In the genomic region with DNA sequence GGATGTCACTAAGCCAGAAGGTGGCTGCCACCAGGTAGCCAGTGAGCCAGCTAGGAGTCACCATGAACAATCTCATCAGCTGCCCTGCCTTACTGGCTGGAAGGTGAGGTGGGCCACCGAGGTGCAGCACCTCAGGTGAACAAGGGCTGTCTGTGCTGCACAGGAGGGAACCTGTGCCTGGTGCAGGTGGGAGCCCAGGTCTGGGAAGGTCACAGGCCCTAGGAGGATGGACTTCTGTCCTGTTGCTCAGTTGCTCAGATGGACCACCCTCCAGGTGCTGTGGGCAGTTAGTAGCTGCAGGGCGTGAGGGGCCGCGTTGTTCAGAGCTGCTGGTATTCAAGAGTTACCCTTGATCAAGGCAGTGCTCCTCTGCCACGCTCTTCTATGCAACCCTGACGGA, we compare ENCODE assay signal across 24 mouse cellular contexts. TPM values are rescaled to one million over a fixed set of nuclear protein-coding genes. Genes with fewer than 3 reads are reported as not detected.
DNase-seq lines count a peak whose midpoint lies in the region; ATAC-seq and TF ChIP-seq lines count a peak whose summit lies in the region.
"Had no signal": no experiment of that assay in that cellular context is flagged by ENCODE, and none has a peak within 500 bp of the region (broad histone marks: within the 10 kb centered on the region; RNA-seq: fewer than 3 reads in every experiment).

No protein-coding gene starts in this region.

- ATAC-seq in forebrain, embryonic 13.5 days = 0 out of 2 replicates have a peak, but pooled peaks have one; percentile 29
- no peak for ATAC-seq in forebrain, embryonic 11.5 days (replicated peaks; ENCODE audit: low FRiP score)
- ATAC-seq in limb, embryonic 14.5 days (ENCODE audit: low FRiP score, low read depth) = peak; percentile 23; the same call in 1 of the 2 replicates
- ATAC-seq in erythroid progenitor cell, adult 5-6 weeks (replicated peaks; ENCODE audit: low FRiP score, poor library complexity, severe bottlenecking) = no peak
- ATAC-seq: forebrain, embryonic 14.5 days; forebrain, embryonic 16.5 days had no signal

- 89% methylated on average over 6 of the region's 6 CpGs for WGBS in forebrain, embryonic 13.5 days
- WGBS in forebrain, embryonic 11.5 days = 86% methylated on average over 6 of the region's 6 CpGs
- 83% methylated on average over 6 of the region's 6 CpGs for WGBS in limb, embryonic 14.5 days
- WGBS in limb, embryonic 10.5 days = 86% methylated on average over 6 of the region's 6 CpGs

- no peak overlapping the region for H3K4me2 ChIP-seq in forebrain, embryonic 13.5 days
- no peak overlapping the region for H3K4me2 ChIP-seq in forebrain, embryonic 11.5 days (ENCODE audit: low read depth, low read length, severe bottlenecking)
- no peak overlapping the region for H3K4me2 ChIP-seq in limb, embryonic 14.5 days (replicated peaks; ENCODE audit: low read depth, low read length, severe bottlenecking)
- H3K4me2 ChIP-seq: embryonic facial prominence, embryonic 12.5 days had no signal

- no peaks in the 10 kb centered on the region for H3K27me3 ChIP-seq in forebrain, embryonic 13.5 days
- no peaks in the 10 kb centered on the region for H3K27me3 ChIP-seq in forebrain, embryonic 11.5 days (ENCODE audit: control insufficient read depth, insufficient read depth, low read length)
- no peaks in the 10 kb centered on the region for H3K27me3 ChIP-seq in limb, embryonic 14.5 days (ENCODE audit: control insufficient read depth, insufficient read depth, low read length)
- H3K27me3 ChIP-seq in limb, embryonic 10.5 days (ENCODE audit: low read depth, poor library complexity, severe bottlenecking) = no peaks in the 10 kb centered on the region; the same call in 1 of the 2 replicates
- no peaks in the 10 kb centered on the region for H3K27me3 ChIP-seq in MEL (ENCODE audit: control insufficient read depth in 1 of 2, insufficient read depth in 2 of 2, low read length in 2 of 2)
- H3K27me3 ChIP-seq: embryonic facial prominence, embryonic 12.5 days had no signal

- no peak for TF ChIP-seq CTCF in MEL (IDR thresholded peaks at IDR 0.05 in 2 of 3, conservative IDR thresholded peaks at IDR 0.05 in 1 of 3; ENCODE audit: control insufficient read depth in 1 of 3, insufficient read depth in 1 of 3, low read depth in 2 of 3, low read length in 3 of 3, poor library complexity in 1 of 3, severe bottlenecking in 1 of 3)

- no peak for TF ChIP-seq RAD21 in MEL (IDR thresholded peaks at IDR 0.05; ENCODE audit: low read depth, low read length)

- TF ChIP-seq EP300 in MEL (IDR thresholded peaks at IDR 0.05; ENCODE audit: low read depth in 1 of 2, low read length in 2 of 2) = no peak

- no peak overlapping the region for H3K9ac ChIP-seq in forebrain, embryonic 13.5 days
- no peak overlapping the region for H3K9ac ChIP-seq in forebrain, embryonic 11.5 days (ENCODE audit: low read length)
- H3K9ac ChIP-seq in limb, embryonic 14.5 days (ENCODE audit: low read depth, low read length, severe bottlenecking) = no peak overlapping the region
- H3K9ac ChIP-seq in MEL (ENCODE audit: control insufficient read depth, low read depth, low read length, poor library complexity, severe bottlenecking) = peak overlapping the region; percentile 6; the same call in 1 of the 2 replicates
- H3K9ac ChIP-seq: embryonic facial prominence, embryonic 12.5 days had no signal

- H3K27ac ChIP-seq in forebrain, embryonic 13.5 days = no peak overlapping the region
- H3K27ac ChIP-seq in forebrain, embryonic 11.5 days (ENCODE audit: low read depth, low read length) = no peak overlapping the region
- H3K27ac ChIP-seq in limb, embryonic 14.5 days (replicated peaks; ENCODE audit: low read depth, low read length) = no peak overlapping the region
- no peak overlapping the region for H3K27ac ChIP-seq in limb, embryonic 10.5 days
- peak overlapping the region; percentile 48 for H3K27ac ChIP-seq in MEL (ENCODE audit: control insufficient read depth, low read depth, low read length)
- H3K27ac ChIP-seq: embryonic facial prominence, embryonic 10.5 days; embryonic facial prominence, embryonic 12.5 days; forebrain, embryonic 10.5 days had no signal

- H3K79me2 ChIP-seq in MEL (ENCODE audit: control insufficient read depth, insufficient read depth, low read length, poor library complexity) = no peaks in the 10 kb centered on the region

- peaks cover 90% of the 10 kb centered on the region for H3K36me3 ChIP-seq in forebrain, embryonic 13.5 days (ENCODE audit: poor library complexity, severe bottlenecking)
- peaks cover 7% of the 10 kb centered on the region for H3K36me3 ChIP-seq in forebrain, embryonic 11.5 days (ENCODE audit: control insufficient read depth, insufficient read depth, low read length)
- no peaks in the 10 kb centered on the region for H3K36me3 ChIP-seq in limb, embryonic 14.5 days (ENCODE audit: control insufficient read depth, insufficient read depth, low read length)
- no peaks in the 10 kb centered on the region for H3K36me3 ChIP-seq in limb, embryonic 10.5 days
- H3K36me3 ChIP-seq in MEL (ENCODE audit: control insufficient read depth in 1 of 2, insufficient read depth in 2 of 2, low read length in 2 of 2) = peaks cover 0 to 2% of the 10 kb centered on the region in 2 experiments; a peak in 1 of 4 replicates
- H3K36me3 ChIP-seq: embryonic facial prominence, embryonic 12.5 days; G1E had no signal

- H3K4me1 ChIP-seq in forebrain, embryonic 13.5 days = no peaks in the 10 kb centered on the region
- H3K4me1 ChIP-seq in forebrain, embryonic 11.5 days (replicated peaks; ENCODE audit: control insufficient read depth, insufficient read depth, low read length) = no peaks in the 10 kb centered on the region
- H3K4me1 ChIP-seq in limb, embryonic 14.5 days (ENCODE audit: control insufficient read depth, insufficient read depth, low read length) = no peaks in the 10 kb centered on the region
- H3K4me1 ChIP-seq in limb, embryonic 10.5 days = 0 out of 2 replicates have a peak, but pooled peaks cover 3% of the 10 kb centered on the region
- H3K4me1 ChIP-seq in MEL (ENCODE audit: control insufficient read depth in 1 of 2, insufficient read depth in 2 of 2, low read length in 2 of 2) = peaks cover 4 to 13% of the 10 kb centered on the region in 2 experiments
- H3K4me1 ChIP-seq: embryonic facial prominence, embryonic 12.5 days; forebrain, embryonic 10.5 days had no signal

- DNase-seq in forebrain, embryonic 11.5 days (ENCODE audit: low spot score) = no peak
- DNase-seq in limb, embryonic 14.5 days (ENCODE audit: low spot score) = no peak
- no peak for DNase-seq in limb, embryonic 10.5 days (ENCODE audit: low spot score)
- DNase-seq in MEL (ENCODE audit: low read depth, low spot score) = no peak
- DNase-seq: adrenal gland, adult 2 months; adrenal gland, postnatal 25 days; cerebellum, adult 11-12 months; cerebellum, adult 2 months; cerebellum, adult 9-10 months had no signal

- H3K4me3 ChIP-seq in forebrain, embryonic 13.5 days = no peak overlapping the region
- H3K4me3 ChIP-seq in forebrain, embryonic 11.5 days (ENCODE audit: low read depth, low read length) = no peak overlapping the region
- no peak overlapping the region for H3K4me3 ChIP-seq in limb, embryonic 14.5 days (replicated peaks; ENCODE audit: low read length)
- no peak overlapping the region for H3K4me3 ChIP-seq in limb, embryonic 10.5 days
- H3K4me3 ChIP-seq in MEL (ENCODE audit: control insufficient read depth in 1 of 2, insufficient read depth in 1 of 2, low read depth in 2 of 2, low read length in 2 of 2) = peak overlapping the region; percentile 13 to 44; a peak in 2 of 4 replicates
- H3K4me3 ChIP-seq: embryonic facial prominence, embryonic 10.5 days; embryonic facial prominence, embryonic 12.5 days; forebrain, embryonic 10.5 days had no signal

- TF ChIP-seq POLR2A in limb, embryonic 14.5 days (IDR thresholded peaks at IDR 0.05; ENCODE audit: borderline replicate concordance, extremely low read depth, insufficient read depth, insufficient read length) = no peak
- no peak for TF ChIP-seq POLR2A in MEL (IDR thresholded peaks at IDR 0.05; ENCODE audit: control insufficient read depth in 1 of 2, insufficient read depth in 1 of 2, low read depth in 1 of 2, low read length in 2 of 2, poor library complexity in 1 of 2)

- H3K9me3 ChIP-seq in forebrain, embryonic 13.5 days (replicated peaks) = peaks cover 6% of the 10 kb centered on the region; the same call in 1 of the 2 replicates
- no peaks in the 10 kb centered on the region; the same call in 1 of the 2 replicates for H3K9me3 ChIP-seq in forebrain, embryonic 11.5 days (ENCODE audit: control insufficient read depth, low read length)
- H3K9me3 ChIP-seq in limb, embryonic 14.5 days (ENCODE audit: control insufficient read depth, low read length) = no peaks in the 10 kb centered on the region
- H3K9me3 ChIP-seq in limb, embryonic 10.5 days (replicated peaks) = no peaks in the 10 kb centered on the region; the same call in 1 of the 2 replicates
- H3K9me3 ChIP-seq in MEL (replicated peaks; ENCODE audit: insufficient read depth, low read length) = no peaks in the 10 kb centered on the region
- H3K9me3 ChIP-seq: G1E had no signal

RNA-seq across cellular contexts. Expression of a gene that starts 13.8 kb away (rescaled TPM):
- 44.5 and 54.2 TPM in 2 replicates for polyA plus RNA-seq in forebrain, embryonic 13.5 days (2015; fragmentation: Nextera tagmentation; extraction: Ambion mirVana)
- polyA plus RNA-seq in forebrain, embryonic 11.5 days (2014; fragmentation: Nextera tagmentation; extraction: Ambion mirVana) = 20.9 and 23.2 TPM in 2 replicates
- polyA plus RNA-seq in limb, embryonic 14.5 days (2012; rRNA removed) = 0.67 and 0.74 TPM in 2 replicates
- polyA plus RNA-seq in limb, embryonic 14.5 days (2014; fragmentation: Nextera tagmentation; extraction: Ambion mirVana) = 0.25 TPM in 1 of 2 replicates, not detected in the other
- 0.06 TPM in 1 of 2 replicates, not detected in the other for polyA plus RNA-seq in limb, embryonic 10.5 days (2016; fragmentation: Nextera tagmentation; extraction: Ambion mirVana)
- 0.19 and 0.20 TPM in 2 replicates for total RNA-seq in MEL (2012; rRNA removed)
- under 1 TPM in 1 of 2 experiments, not detected in 1; 0.33 TPM for polyA plus RNA-seq in MEL (2012; ENCODE audit: insufficient read depth in 1 of 2, insufficient read length in 2 of 2, low read depth in 1 of 2, low replicate concordance in 2 of 2, missing spikeins in 1 of 2)
- total RNA-seq in erythroid progenitor cell, adult 5-6 weeks (2015; ENCODE audit: low replicate concordance) = not detected in 2 replicates
- total RNA-seq in erythroid progenitor cell, adult 5-6 weeks (2017; ENCODE audit: low replicate concordance) = 8.3 TPM in 1 of 2 replicates, not detected in the other
- polyA plus RNA-seq: G1E had no signal

RNA-seq across cellular contexts. Expression of a gene that starts 15.0 kb away (rescaled TPM):
- polyA plus RNA-seq in forebrain, embryonic 13.5 days (2015; fragmentation: Nextera tagmentation; extraction: Ambion mirVana) = not detected in 2 replicates
- not detected in 2 replicates for polyA plus RNA-seq in forebrain, embryonic 11.5 days (2014; fragmentation: Nextera tagmentation; extraction: Ambion mirVana)
- polyA plus RNA-seq in limb, embryonic 14.5 days (2012; rRNA removed) = 0.31 and 0.43 TPM in 2 replicates
- 0.64 and 0.87 TPM in 2 replicates for polyA plus RNA-seq in limb, embryonic 14.5 days (2014; fragmentation: Nextera tagmentation; extraction: Ambion mirVana)
- polyA plus RNA-seq in limb, embryonic 10.5 days (2016; fragmentation: Nextera tagmentation; extraction: Ambion mirVana) = not detected in 2 replicates
- not detected in 2 replicates for total RNA-seq in MEL (2012; rRNA removed)
- not detected for polyA plus RNA-seq in MEL (2012; ENCODE audit: insufficient read depth in 1 of 2, insufficient read length in 2 of 2, low read depth in 1 of 2, low replicate concordance in 2 of 2, missing spikeins in 1 of 2)
- not detected in 2 replicates for total RNA-seq in erythroid progenitor cell, adult 5-6 weeks (2015; ENCODE audit: low replicate concordance)
- not detected in 2 replicates for total RNA-seq in erythroid progenitor cell, adult 5-6 weeks (2017; ENCODE audit: low replicate concordance)
- total RNA-seq: adrenal gland, adult 2 months; adrenal gland, postnatal 25 days; CH12.LX; G1E had no signal
- polyA plus RNA-seq: adrenal gland, adult 2 months; embryonic facial prominence, embryonic 10.5 days; forebrain, embryonic 10.5 days; forebrain, embryonic 14.5 days; G1E had no signal

RNA-seq across cellular contexts. Expression of a gene that starts 16.1 kb away (rescaled TPM):
- 9.7 and 10.9 TPM in 2 replicates for polyA plus RNA-seq in forebrain, embryonic 13.5 days (2015; fragmentation: Nextera tagmentation; extraction: Ambion mirVana)
- polyA plus RNA-seq in forebrain, embryonic 11.5 days (2014; fragmentation: Nextera tagmentation; extraction: Ambion mirVana) = 5.3 and 6.4 TPM in 2 replicates
- 39.7 and 44.7 TPM in 2 replicates for polyA plus RNA-seq in limb, embryonic 14.5 days (2012; rRNA removed)
- 9.7 and 10.5 TPM in 2 replicates for polyA plus RNA-seq in limb, embryonic 14.5 days (2014; fragmentation: Nextera tagmentation; extraction: Ambion mirVana)
- polyA plus RNA-seq in limb, embryonic 10.5 days (2016; fragmentation: Nextera tagmentation; extraction: Ambion mirVana) = 2.0 and 5.0 TPM in 2 replicates
- total RNA-seq in MEL (2012; rRNA removed) = 0.39 and 0.81 TPM in 2 replicates
- 1 to 10 TPM in 1 of 2 experiments, not detected in 1; 1.4 TPM for polyA plus RNA-seq in MEL (2012; ENCODE audit: insufficient read depth in 1 of 2, insufficient read length in 2 of 2, low read depth in 1 of 2, low replicate concordance in 2 of 2, missing spikeins in 1 of 2)
- total RNA-seq in erythroid progenitor cell, adult 5-6 weeks (2015; ENCODE audit: low replicate concordance) = not detected in 2 replicates
- not detected in 2 replicates for total RNA-seq in erythroid progenitor cell, adult 5-6 weeks (2017; ENCODE audit: low replicate concordance)

RNA-seq across cellular contexts. Expression of a gene that starts 33.2 kb away (rescaled TPM):
- not detected in 2 replicates for polyA plus RNA-seq in forebrain, embryonic 13.5 days (2015; fragmentation: Nextera tagmentation; extraction: Ambion mirVana)
- not detected in 2 replicates for polyA plus RNA-seq in forebrain, embryonic 11.5 days (2014; fragmentation: Nextera tagmentation; extraction: Ambion mirVana)
- polyA plus RNA-seq in limb, embryonic 14.5 days (2012; rRNA removed) = not detected in 2 replicates
- not detected in 2 replicates for polyA plus RNA-seq in limb, embryonic 14.5 days (2014; fragmentation: Nextera tagmentation; extraction: Ambion mirVana)
- polyA plus RNA-seq in limb, embryonic 10.5 days (2016; fragmentation: Nextera tagmentation; extraction: Ambion mirVana) = not detected in 2 replicates
- total RNA-seq in MEL (2012; rRNA removed) = 0.13 and 0.31 TPM in 2 replicates
- under 1 TPM in 1 of 2 experiments, not detected in 1; 0.42 TPM for polyA plus RNA-seq in MEL (2012; ENCODE audit: insufficient read depth in 1 of 2, insufficient read length in 2 of 2, low read depth in 1 of 2, low replicate concordance in 2 of 2, missing spikeins in 1 of 2)
- total RNA-seq in erythroid progenitor cell, adult 5-6 weeks (2015; ENCODE audit: low replicate concordance) = not detected in 2 replicates
- not detected in 2 replicates for total RNA-seq in erythroid progenitor cell, adult 5-6 weeks (2017; ENCODE audit: low replicate concordance)
- total RNA-seq: adrenal gland, adult 2 months; adrenal gland, postnatal 10 days; adrenal gland, postnatal 25 days; adrenal gland, postnatal 4 days; CH12.LX; G1E had no signal
- polyA plus RNA-seq: CD4-positive, CD25-positive, alpha-beta regulatory T cell, adult 4 months; cerebellum, adult 2 months; cortical plate, adult 2 months; embryonic facial prominence, embryonic 10.5 days; embryonic facial prominence, embryonic 12.5 days; embryonic facial prominence, embryonic 14.5 days; forebrain, embryonic 10.5 days; forebrain, embryonic 14.5 days; forebrain, embryonic 16.5 days; frontal cortex, adult 2 months; G1E had no signal

RNA-seq across cellular contexts. Expression of a gene that starts 34.0 kb away (rescaled TPM):
- 43.5 and 47.7 TPM in 2 replicates for polyA plus RNA-seq in forebrain, embryonic 13.5 days (2015; fragmentation: Nextera tagmentation; extraction: Ambion mirVana)
- polyA plus RNA-seq in forebrain, embryonic 11.5 days (2014; fragmentation: Nextera tagmentation; extraction: Ambion mirVana) = 54.8 and 59.3 TPM in 2 replicates
- polyA plus RNA-seq in limb, embryonic 14.5 days (2012; rRNA removed) = 73.0 and 81.8 TPM in 2 replicates
- 57.7 and 60.9 TPM in 2 replicates for polyA plus RNA-seq in limb, embryonic 14.5 days (2014; fragmentation: Nextera tagmentation; extraction: Ambion mirVana)
- polyA plus RNA-seq in limb, embryonic 10.5 days (2016; fragmentation: Nextera tagmentation; extraction: Ambion mirVana) = 46.5 and 52.0 TPM in 2 replicates
- total RNA-seq in MEL (2012; rRNA removed) = 42.3 and 49.2 TPM in 2 replicates
- polyA plus RNA-seq in MEL (2012; ENCODE audit: insufficient read depth in 1 of 2, insufficient read length in 2 of 2, low read depth in 1 of 2, low replicate concordance in 2 of 2, missing spikeins in 1 of 2) = 10 to 100 TPM in 1 of 2 experiments, not detected in 1; 79.1 TPM
- 5.0 and 5.4 TPM in 2 replicates for total RNA-seq in erythroid progenitor cell, adult 5-6 weeks (2015; ENCODE audit: low replicate concordance)
- 6.4 and 9.4 TPM in 2 replicates for total RNA-seq in erythroid progenitor cell, adult 5-6 weeks (2017; ENCODE audit: low replicate concordance)

Comparison
In these comparisons a context has a peak if more than half of its experiments do, and no peak if none do; other contexts are left out.
1. ATAC-seq: peak in forebrain, embryonic 13.5 days (single experiment) and limb, embryonic 14.5 days (single experiment); none in forebrain, embryonic 11.5 days (single experiment) and erythroid progenitor cell, adult 5-6 weeks (single experiment).
2. H3K4me3 ChIP-seq: peak in MEL (2 of 2); none in forebrain, embryonic 13.5 days (single experiment), forebrain, embryonic 11.5 days (single experiment), limb, embryonic 14.5 days (single experiment) and limb, embryonic 10.5 days (single experiment).
3. RNA of a gene that starts 13.8 kb away (polyA plus RNA-seq): 44.5 to 54.2 TPM in forebrain, embryonic 13.5 days and 20.9 to 23.2 TPM in forebrain, embryonic 11.5 days; 0.25 to 0.74 TPM in limb, embryonic 14.5 days, 0.33 TPM in MEL and 0.06 TPM in limb, embryonic 10.5 days; every median in the first group is over 10 times any median in the second.